Mouse (Mus musculus) c-Kit-positive CD71-positive TER-119-negative erythroid progenitor cells, embryonic 14.5 days (primary cell): Measurements from ENCODE around the gene Fcer1g.

Experiments
- DNase-seq: peaks from one replicate; pipeline ENCODE4 v3.0.0-alpha.2; 2013; ENCODE audit warnings: low read depth

The Fcer1g gene

DNA sequence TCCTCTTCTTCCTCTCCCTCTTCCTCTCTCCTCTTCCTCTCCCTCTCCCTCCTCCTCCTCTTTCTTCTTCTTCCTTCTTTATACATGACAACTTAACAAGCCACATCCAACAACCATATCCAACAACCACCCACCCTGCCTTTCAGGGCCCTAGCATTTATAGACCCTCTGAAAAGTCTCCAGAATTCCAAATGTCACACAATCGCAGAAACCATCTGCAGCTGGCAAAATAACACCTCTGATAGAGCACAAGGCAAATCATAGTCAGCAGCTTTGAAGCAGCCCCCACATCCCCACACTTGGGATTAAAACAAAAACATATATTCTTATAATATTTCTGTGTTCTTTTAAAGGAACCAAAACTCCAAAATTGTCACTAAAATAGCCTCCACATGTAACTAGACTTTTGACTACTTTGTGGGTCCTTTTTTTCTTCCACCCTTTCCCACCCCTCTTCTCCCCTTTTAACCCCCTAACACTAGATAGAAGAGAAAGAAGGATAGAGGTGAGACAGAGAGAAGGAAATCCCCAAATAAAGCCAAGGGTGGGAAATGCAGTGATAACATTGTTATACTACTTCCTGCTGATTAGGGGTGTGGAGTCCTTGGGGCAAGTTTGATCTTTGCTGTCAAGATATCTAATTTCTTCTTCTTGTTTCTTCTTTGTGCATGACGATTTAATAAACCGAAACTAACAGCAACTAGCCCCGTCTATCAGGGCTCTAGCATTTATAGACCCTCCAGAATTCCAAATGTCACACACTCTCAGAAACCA is 32.0 kb upstream of the Fcer1g start:
- no peak for DNase-seq

DNA sequence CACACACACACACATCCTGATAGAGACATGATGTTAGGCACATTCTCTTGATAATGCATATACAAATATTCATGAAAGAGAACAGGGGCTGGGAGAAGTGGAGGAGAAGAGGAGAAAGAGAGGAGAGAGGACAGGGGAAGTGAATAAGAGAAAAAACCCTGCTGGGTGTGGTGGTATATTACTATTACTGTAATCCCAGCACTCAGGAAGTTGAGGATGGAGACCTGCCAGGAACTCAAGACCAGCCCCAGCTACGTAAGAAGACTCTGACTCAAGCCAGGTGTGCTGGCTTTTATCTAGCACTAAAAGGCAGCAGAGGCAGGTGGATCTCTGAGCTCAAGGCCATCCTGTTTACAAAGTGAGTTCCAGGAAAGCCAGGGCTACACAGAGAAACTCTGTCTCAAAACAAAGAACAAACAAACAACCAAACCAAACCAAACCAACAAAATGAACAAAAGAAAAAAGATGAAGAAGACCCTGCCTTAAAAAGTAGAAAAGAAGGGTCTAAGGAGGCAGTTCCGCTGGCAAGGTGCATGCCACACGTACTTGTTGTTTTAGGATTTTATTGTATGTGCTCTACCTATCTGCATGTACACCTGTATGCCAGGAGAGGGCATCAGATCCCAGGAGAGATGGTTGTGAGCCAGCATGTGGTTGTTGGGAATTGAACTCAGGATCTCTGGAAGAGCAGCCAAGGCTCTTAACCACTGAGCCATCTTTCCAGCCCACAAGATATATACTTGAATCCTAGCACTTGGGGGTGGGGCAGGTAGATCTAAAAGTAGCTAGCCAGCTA is 29.7 kb upstream of the Fcer1g start:
- DNase-seq = no peak

DNA sequence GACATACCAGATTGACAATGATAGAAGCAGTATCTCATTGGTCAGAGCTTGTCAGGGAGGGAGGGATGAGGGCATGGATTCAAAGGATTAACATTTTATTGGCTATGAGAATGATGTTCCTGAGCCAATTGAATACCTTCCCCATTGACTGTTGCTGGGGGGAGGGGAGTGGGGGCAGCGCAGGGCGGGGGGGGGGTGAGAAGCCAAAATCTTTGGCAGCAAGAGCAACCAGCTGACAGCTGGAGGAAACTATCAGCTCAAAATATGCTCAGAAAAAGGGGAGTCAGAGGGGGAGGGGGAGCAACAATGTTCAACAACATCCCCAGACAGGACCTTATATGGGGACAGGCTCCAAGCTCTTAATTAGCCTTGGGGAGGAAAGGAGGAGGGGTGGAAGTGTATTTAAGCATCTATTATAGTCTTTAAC is 29.0 kb upstream of the Fcer1g start:
- DNase-seq = no peak

DNA sequence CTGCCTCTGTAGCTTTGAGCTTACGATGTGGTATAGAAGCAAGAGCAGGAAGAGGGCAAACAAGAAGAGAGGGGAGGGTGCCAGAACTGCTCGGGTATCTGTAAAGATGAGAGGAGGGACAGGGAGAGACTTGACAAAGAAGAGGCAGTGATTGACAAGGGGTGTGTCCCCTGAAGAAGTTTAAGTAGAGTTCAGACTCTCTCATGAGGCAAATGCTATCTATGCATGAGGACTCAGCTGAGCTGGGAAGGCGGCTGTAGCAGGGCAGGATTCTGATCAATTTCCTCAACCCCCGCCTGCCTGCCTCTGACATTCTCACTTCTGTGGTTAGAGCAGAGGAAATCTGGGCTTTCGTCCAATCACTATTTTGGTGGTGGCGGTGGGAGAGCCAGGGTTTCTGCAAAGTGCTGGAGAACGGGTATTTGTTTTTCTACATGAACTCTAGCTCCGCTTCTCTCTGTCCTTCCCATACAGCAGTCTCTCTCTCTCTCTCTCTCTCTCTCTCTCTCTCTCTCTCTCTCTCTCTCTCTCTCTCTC is 28.5 kb upstream of the Fcer1g start:
- DNase-seq = no peak

DNA sequence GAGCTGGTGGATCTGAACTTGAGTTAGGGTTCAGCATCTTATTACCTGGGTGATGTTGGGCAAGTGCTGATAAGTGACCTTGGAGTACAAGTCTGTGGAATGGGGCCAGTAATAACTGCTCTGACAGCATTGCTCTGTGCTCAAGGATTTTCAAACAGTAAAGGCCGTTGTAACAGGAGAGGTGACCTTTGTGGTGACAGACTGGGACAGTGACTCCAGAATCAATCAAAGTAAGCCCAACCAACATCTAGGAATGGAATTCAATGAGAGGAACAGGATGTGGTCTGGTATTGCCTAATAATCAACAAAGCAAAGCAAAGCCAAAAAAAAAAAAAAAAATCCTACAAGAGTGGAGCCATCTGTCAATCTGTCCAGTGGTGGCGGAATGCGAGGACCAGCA is 26.2 kb upstream of the Fcer1g start:
- DNase-seq = no peak

DNA sequence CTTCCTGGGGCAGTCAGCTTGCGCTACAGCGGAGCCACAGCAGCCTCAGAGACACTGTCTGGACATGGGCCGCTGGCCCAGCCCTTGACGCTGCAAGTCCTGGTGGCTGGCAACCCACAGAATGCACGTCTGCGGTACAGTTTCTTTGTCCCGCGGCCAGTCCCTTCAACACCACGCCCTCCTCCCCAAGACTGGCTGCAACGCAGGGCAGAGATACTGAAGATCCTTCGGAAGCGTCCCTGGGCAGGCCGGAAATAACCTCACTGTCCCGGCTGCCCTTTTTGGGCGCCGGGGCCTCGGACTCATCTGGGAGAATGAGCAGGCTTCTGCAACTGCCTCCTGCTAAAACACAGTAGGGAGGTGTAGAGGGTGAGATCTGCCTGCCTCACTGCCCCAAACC is 24.8 kb upstream of the Fcer1g start:
- no peak for DNase-seq

DNA sequence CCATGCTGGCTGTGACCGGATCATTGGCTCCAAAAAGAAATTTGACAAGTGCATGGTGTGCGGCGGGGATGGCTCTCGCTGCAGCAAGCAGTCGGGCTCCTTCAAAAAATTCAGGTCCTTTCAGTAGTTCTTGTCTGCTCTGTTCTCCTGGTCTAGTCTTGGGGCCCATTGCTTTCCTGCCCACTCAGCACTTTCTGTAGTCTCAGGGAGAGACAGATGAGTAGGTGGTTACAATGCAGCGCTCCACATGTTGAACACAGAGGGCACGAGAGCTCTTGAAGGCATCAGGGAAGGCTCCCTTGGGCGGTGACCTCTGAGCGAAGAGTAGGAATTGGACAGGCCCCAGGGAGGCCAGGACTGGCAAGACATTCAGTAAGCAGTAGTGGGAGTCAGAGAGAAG is 23.6 kb upstream of the Fcer1g start:
- no peak for DNase-seq

DNA sequence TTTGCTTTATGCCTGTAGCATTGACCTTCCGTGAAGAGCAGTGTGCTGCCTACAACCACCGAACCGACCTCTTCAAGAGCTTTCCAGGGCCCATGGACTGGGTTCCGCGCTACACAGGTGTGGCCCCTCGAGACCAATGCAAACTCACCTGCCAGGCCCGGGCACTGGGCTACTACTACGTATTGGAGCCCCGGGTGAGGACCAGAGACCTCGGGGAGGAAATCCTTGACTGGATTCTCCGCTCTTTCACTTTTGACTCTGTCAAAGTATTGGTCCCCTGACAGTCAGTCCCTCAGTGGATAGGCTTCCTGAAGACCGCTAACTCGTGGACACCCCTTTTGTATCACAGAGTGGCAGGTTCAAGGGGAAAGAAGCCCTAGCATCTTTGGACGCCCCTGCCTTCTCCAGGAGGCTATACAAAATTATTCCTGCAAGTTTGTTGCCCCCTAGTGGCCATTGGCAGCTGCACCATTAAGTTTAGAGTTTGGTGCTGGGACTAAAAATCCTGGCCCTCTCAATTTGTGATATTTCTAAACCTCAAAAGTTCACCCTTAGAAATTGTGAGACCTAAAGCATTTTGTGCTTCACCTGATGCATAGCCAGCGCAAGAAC is 22.9 kb upstream of the Fcer1g start:
- peak; percentile 68 for DNase-seq

DNA sequence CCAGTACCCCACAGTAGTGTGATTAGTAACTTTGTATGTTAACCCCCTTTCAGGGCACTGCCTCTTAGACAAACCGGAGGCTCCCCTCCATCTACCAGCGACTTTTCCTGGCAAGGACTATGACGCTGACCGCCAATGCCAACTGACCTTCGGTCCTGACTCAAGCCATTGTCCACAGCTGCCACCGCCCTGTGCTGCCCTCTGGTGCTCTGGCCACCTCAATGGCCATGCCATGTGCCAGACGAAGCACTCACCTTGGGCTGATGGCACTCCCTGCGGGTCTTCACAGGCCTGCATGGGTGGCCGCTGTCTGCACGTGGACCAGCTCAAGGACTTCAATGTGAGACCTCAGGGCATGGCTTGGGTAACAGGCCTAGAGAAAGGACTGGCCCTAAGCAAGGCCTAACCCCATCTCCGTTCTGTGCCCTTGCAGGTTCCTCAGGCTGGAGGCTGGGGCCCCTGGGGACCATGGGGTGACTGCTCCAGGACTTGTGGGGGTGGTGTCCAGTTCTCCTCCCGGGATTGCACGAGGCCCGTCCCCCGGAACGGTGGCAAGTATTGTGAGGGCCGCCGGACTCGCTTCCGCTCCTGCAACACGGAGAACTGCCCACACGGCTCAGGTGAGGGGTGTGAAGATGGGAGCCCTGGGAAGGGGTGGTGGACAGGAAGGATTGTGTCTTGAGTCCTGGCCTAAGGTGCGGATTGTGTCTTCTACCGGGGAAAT is 22.1 kb upstream of the Fcer1g start:
- no peak for DNase-seq

DNA sequence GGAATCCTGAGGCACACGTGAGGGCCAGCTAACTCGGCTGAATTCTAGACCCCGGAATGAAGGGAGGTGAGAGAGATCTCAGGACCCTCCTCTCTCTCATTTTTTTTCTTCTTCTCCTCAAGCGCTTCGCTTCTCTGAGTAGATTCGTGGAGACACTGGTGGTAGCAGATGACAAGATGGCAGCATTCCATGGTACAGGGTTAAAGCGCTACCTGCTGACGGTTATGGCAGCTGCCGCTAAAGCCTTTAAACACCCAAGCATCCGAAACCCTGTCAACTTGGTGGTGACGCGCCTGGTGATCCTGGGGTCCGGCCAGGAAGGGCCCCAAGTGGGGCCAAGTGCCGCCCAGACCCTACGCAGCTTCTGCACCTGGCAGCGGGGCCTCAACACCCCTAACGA is 18.2 kb upstream of the Fcer1g start:
- DNase-seq = no peak

DNA sequence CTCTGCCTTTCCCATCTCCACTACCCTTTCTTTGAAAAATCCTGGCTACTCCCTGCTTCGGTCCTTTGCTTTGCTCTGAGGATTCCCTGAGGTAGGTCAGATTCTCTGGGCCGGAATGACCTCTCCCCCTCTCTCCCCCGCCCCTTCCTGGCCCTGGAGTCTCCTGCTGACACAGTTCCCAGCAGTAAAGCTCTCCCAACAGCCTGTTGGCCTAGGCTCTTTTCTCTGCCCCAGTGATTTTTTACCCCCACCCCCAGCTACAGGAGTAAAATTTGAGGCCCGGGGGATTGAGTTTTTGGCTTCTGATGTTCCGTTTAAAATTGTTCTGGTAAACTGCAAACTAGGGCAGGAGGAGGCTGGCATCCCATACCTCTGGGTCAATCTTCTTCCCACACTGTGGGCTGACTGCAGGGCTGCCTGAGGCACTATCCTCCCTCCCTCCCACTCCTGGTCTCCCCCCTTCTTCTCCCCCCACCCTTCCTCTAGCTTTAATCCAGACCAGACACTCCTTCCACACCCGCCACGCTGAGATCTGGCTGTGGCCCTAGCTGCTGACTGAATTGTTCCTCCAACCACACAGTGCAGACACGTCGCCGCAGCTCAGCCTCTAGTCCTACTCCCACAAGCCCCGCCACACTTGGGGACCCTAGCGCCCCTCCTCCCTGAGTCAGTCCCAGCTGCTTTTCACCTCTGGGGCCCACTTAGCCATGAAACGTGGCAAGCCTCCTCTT is 17.6 kb upstream of the Fcer1g start:
- no peak for DNase-seq

DNA sequence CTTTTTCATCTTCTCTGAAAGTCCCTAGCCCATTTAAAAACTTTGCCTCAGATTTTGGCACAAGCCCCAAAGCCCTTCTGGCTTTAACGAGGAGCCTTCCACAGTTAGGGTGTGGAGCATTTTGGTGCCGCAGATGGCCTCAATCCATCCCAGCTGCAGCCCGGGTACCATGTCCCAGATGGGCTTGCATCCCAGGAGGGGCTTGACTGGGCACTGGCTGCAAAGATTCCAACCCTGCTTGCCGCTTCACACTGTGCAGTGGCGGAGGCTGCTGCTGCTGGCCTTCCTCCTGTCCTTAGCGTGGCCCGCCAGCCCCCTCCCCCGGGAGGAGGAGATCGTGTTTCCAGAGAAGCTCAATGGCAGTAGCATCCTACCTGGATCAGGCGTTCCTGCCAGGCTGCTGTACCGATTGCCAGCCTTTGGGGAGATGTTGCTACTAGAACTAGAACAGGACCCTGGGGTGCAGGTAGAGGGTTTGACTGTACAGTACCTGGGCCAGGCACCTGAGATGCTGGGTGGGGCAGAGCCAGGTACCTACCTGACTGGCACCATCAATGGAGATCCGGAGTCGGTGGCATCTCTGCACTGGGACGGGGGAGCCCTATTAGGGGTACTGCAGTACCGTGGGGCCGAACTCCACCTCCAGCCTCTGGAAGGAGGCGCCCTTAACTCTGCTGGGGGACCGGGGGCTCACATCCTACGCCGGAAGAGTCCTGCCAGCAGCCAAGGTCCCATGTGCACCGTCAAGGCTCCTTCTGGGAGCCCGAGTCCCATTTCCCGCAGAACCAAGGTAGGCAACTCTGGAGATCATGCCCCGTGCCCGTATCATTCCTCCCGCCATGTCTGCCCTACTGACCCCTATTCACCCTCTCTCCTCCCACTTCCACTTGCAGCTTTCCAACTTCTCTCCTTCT is 16.8 kb upstream of the Fcer1g start, which contains the start of gene Ndufs2:
TSS of gene Ndufs2 (minus strand) at position 709 of the 914 bp plus-strand sequence.
- DNase-seq = no peak

DNA sequence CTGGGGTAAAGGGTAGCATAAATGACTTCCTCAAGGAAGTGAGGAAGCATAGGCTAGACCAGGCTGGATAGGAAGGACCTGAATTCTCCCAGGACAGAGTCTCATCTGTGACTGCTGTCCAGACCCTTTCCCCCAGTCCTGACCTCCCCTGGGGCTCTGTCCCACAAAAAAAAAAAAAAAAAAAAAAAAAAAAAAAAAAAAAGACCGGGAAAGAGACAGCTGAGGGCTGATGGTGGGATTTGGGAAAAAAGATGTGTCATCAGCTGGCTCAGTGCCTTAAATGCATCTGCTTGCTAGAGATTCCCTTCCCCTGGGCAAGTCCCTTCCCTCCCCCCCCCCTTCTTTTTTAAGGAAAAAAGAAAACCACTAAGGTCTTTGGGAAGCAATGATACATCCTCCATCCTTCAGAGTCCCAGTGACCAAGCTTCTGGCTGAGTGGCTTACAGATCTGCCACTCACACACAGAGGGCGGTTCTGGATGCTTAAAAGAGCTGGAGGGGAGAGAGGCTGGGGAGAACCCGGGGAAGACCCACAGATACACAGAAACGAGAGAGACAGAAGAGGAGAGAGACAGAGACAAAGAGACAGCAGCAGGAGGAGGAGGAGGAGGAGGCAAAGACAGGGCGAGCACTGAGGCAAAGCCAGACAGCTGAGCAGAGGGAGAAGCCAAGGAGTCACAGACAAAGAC is 15.9 kb upstream of the Fcer1g start, which contains the start of gene Adamts4:
TSS of gene Adamts4 (plus strand) at position 509 of the 688 bp plus-strand sequence.
- no peak for DNase-seq

DNA sequence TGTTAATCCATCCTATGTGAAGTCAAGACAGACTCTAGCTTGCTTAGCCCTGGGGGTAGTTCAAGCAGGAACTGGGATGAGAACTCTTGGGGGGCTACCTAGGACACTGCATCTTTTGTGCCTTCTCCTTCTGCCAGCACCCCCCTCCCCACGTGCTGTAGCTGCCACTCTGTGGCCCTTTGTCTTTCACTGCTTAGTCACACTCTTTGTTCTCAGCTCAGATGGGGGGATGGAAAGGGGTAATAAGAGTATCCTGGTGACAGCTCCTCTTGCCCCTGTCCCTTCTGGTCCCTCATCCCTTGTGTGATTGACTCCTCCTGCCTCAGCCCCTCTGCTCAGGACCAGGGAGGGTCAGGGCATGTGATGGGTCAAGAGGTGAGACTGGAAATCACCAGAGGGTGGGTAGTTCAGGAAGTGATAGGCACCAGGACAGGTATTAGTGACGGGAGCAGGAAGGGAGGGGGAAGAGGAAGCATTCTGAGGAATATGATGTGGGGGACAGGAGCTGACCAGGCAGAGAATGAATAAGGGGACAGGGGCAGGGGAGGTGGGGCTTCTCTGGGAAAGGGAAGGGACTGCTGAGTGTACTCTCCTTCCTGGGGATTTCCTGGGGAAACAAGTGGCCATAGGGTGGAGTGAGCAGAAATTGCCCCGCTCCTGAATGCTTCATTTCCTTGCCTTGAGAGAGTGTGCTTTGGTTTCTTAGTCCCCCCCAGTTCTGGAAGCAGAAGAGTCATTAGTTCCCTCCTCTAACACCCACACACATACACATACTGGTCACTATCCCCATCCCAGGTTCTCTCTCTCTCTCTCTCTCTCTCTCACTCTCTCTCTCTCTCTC is 14.4 kb upstream of the Fcer1g start:
- no peak for DNase-seq

DNA sequence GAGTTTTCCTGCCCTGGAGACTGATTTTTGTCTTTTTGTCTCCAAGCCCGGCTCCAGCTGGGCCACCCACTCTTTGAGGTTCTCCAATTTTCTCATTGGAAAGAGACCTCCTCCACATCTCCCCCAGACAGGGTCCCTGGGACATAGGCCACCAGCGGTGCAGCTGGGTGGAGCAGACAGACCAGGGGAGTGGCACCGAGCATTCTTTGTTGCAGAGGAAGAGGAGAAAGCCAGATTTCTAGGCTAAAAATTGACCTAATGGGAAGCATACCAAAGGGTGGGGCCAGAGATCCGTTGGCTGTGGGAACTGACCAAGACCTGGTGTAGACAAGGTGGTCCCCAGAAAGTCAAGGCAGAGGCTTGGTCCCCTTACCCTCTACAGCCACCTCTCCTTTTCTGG is 13.8 kb upstream of the Fcer1g start:
- DNase-seq = no peak

DNA sequence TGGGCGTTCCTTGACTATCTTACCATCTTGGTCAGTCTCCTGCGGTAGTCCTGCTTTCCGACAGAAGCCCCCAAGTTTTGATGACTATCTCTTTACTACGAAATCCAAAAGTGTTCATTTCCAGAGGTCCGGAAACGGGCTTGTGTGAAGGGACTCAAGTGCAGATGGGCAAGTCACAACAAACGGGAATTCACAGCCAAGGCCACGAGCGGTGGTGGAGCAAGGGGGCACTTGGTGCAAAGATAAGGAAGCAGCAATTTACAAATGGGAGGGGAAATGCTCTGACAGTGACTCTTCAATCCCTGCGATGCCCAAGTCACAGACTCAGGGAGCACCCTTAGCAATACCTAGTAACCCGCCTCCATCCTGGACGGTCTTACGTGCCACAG is 13.3 kb upstream of the Fcer1g start:
- DNase-seq = no peak

DNA sequence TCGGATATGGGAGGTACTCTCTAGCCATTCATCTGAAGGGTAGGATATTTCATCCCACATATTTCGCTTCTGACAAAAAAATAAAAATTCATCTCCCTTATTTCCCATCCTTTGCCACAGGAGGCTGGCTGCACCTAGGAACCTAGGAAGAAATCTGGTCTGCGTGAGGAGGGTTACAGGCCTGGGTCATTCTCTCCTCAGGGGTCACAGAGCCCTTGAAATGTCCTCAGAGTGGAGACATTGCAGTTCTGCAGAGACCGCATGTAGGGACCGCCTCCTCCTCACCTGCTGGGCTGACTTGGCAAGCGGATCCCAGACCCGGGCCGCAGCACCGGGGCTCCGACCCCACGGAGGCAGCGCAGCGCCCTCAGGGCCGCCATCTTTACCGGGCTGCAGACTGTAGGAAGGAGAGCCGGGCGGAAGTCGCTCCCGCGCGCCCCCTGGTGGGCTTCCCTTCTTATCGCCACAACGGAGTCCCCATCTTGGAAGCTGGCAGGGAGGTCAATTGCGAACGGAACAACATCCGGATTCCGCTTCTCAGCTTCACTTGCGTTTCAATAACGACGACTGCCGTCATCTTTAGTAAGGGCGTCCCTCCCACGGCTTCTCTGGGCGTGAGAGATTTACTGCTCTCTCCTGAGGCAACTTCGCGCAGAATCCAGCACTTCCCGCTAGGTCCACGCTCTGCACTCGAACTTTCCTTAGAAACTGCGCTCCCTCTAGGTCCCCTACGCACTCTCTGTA is 12.7 kb upstream of the Fcer1g start:
- DNase-seq = peak; percentile 95

DNA sequence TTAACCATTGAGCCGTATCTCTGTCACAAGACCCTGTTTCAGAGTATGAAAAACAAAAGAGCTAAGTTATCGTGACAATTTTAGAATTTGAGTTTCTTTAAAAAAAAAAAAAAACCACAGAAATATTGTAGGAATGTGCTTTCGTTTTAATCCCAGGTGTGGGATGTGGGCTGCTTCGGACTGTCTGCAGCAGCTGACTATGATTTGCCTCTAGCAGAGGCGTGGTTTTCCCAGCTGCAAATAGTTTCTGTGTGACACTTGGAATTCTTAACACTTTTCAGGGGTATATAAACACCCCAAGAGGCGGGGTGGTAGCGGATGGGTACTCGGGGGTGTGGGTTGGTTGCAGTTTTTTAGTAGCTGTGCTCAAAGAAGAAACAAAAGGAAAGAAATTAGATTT is 11.2 kb upstream of the Fcer1g start:
- no peak for DNase-seq
